In genomic region chr5:115565403-115565802, GRCm38 (mm10) we compare ENCODE assay signal across 8 mouse cellular contexts. TPM values are rescaled to one million over a fixed set of nuclear protein-coding genes. Genes with fewer than 3 reads are reported as not detected.
DNase-seq lines count a peak whose midpoint lies in the region; ATAC-seq and TF ChIP-seq lines count a peak whose summit lies in the region.

No protein-coding gene starts in this region.

- H3K36me3 ChIP-seq in hindbrain, embryonic 12.5 days = peaks cover 27% of the 10 kb centered on the region
- H3K36me3 ChIP-seq in midbrain, embryonic 13.5 days = peaks cover 43% of the 10 kb centered on the region

- peak overlapping the region; percentile 94 for H3K9ac ChIP-seq in hindbrain, embryonic 12.5 days
- peak overlapping the region; percentile 96 for H3K9ac ChIP-seq in midbrain, embryonic 13.5 days (replicated peaks)

- no peaks in the 10 kb centered on the region for H3K27me3 ChIP-seq in hindbrain, embryonic 12.5 days
- no peaks in the 10 kb centered on the region for H3K27me3 ChIP-seq in midbrain, embryonic 13.5 days

- H3K4me1 ChIP-seq in bone marrow macrophage, adult 2 months (ENCODE audit: control insufficient read depth, insufficient read depth, low read length) = peaks cover 17% of the 10 kb centered on the region
- H3K4me1 ChIP-seq in hindbrain, embryonic 12.5 days = peaks cover 26% of the 10 kb centered on the region
- peaks cover 47% of the 10 kb centered on the region for H3K4me1 ChIP-seq in midbrain, embryonic 13.5 days (replicated peaks)

- peak; percentile 52 for ATAC-seq in hindbrain, embryonic 12.5 days (ENCODE audit: low FRiP score)
- peak; percentile 66 for ATAC-seq in midbrain, embryonic 13.5 days

- no peak for TF ChIP-seq POLR2A in bone marrow macrophage, adult 2 months (IDR thresholded peaks at IDR 0.05; ENCODE audit: borderline replicate concordance, low read depth, low read length)

- H3K4me2 ChIP-seq in hindbrain, embryonic 12.5 days (replicated peaks) = peak overlapping the region; percentile 81
- peak overlapping the region; percentile 86 for H3K4me2 ChIP-seq in midbrain, embryonic 13.5 days (replicated peaks)

- TF ChIP-seq CTCF in left cerebral cortex, adult 2 months (IDR thresholded peaks at IDR 0.05) = no peak
- no peak for TF ChIP-seq CTCF in bone marrow macrophage, adult 2 months (IDR thresholded peaks at IDR 0.05; ENCODE audit: low read depth, low read length)

- H3K4me3 ChIP-seq in left cerebral cortex, adult 2 months = peak overlapping the region; percentile 70
- peak overlapping the region; percentile 89 for H3K4me3 ChIP-seq in bone marrow macrophage, adult 2 months (ENCODE audit: insufficient read depth, low read length)
- H3K4me3 ChIP-seq in hindbrain, embryonic 12.5 days = peak overlapping the region; percentile 97
- peak overlapping the region; percentile 93 for H3K4me3 ChIP-seq in midbrain, embryonic 13.5 days (replicated peaks)

- under 1% methylated on average over 38 of the region's 46 CpGs for WGBS in hindbrain, embryonic 12.5 days
- WGBS in midbrain, embryonic 13.5 days = 0% methylated on average over 37 of the region's 46 CpGs

- H3K9me3 ChIP-seq in hindbrain, embryonic 12.5 days (replicated peaks) = no peaks in the 10 kb centered on the region
- no peaks in the 10 kb centered on the region for H3K9me3 ChIP-seq in midbrain, embryonic 13.5 days

- intact Hi-C loops in left cerebral cortex, adult 2 months (cut with DNase I) = no loop called here
- intact Hi-C loops in left cerebral cortex, postnatal 4 days (cut with DNase I) = no loop called here

- no peak for DNase-seq in left cerebral cortex, adult 2 months (ENCODE audit: extremely low spot score in 1 of 2, low spot score in 2 of 2)
- DNase-seq in left cerebral cortex, postnatal 4 days = no peak
- no peak for DNase-seq in yolk sac, embryonic 10.5 days (ENCODE audit: low spot score)
- DNase-seq in layer of hippocampus, adult 11-12 months (ENCODE audit: low spot score) = no peak
- no peak for DNase-seq in gastrocnemius, adult 18-20 months (ENCODE audit: low spot score)

- peak overlapping the region; percentile 60 for H3K27ac ChIP-seq in left cerebral cortex, adult 2 months
- peak overlapping the region; percentile 15; the same call in 1 of the 2 replicates for H3K27ac ChIP-seq in bone marrow macrophage, adult 2 months (ENCODE audit: insufficient read depth, low read depth, low read length)
- H3K27ac ChIP-seq in hindbrain, embryonic 12.5 days = peak overlapping the region; percentile 79
- H3K27ac ChIP-seq in midbrain, embryonic 13.5 days = peak overlapping the region; percentile 68

RNA-seq across cellular contexts. Expression of gene Gcn1l1, which starts 0.3 kb away (rescaled TPM):
- 10 to 100 TPM; 70.7 to 73.2 TPM for total RNA-seq in left cerebral cortex, adult 2 months (2021)
- total RNA-seq in left cerebral cortex, postnatal 4 days (2021) = 10 to 100 TPM; 85.8 to 87.0 TPM
- 20.3 and 21.0 TPM in 2 replicates for polyA plus RNA-seq in bone marrow macrophage, adult 2 months (2012; ENCODE audit: insufficient read depth, insufficient read length, missing spikeins)
- 57.6 and 62.5 TPM in 2 replicates for polyA plus RNA-seq in hindbrain, embryonic 12.5 days (2016; fragmentation: Nextera tagmentation; extraction: Ambion mirVana)
- polyA plus RNA-seq in midbrain, embryonic 13.5 days (2015; fragmentation: Nextera tagmentation; extraction: Ambion mirVana) = 48.6 and 49.1 TPM in 2 replicates
- total RNA-seq in gastrocnemius, adult 18-20 months (2021) = 10 to 100 TPM; 27.9 to 31.1 TPM

RNA-seq across cellular contexts. Expression of gene Rplp0, which starts 6.1 kb away (rescaled TPM):
- total RNA-seq in left cerebral cortex, adult 2 months (2021) = 100 to 1,000 TPM; 183 to 187 TPM
- 100 to 1,000 TPM; 657 to 680 TPM for total RNA-seq in left cerebral cortex, postnatal 4 days (2021)
- polyA plus RNA-seq in bone marrow macrophage, adult 2 months (2012; ENCODE audit: insufficient read depth, insufficient read length, missing spikeins) = 1,563 and 1,614 TPM in 2 replicates
- 819 and 900 TPM in 2 replicates for polyA plus RNA-seq in hindbrain, embryonic 12.5 days (2016; fragmentation: Nextera tagmentation; extraction: Ambion mirVana)
- 905 and 914 TPM in 2 replicates for polyA plus RNA-seq in midbrain, embryonic 13.5 days (2015; fragmentation: Nextera tagmentation; extraction: Ambion mirVana)
- 100 to 1,000 TPM; 617 to 621 TPM for total RNA-seq in gastrocnemius, adult 18-20 months (2021)

RNA-seq across cellular contexts. Expression of gene Pxn, which starts 58.9 kb away (rescaled TPM):
- 10 to 100 TPM; 22.8 to 25.7 TPM for total RNA-seq in left cerebral cortex, adult 2 months (2021)
- 10 to 100 TPM; 23.9 to 24.7 TPM for total RNA-seq in left cerebral cortex, postnatal 4 days (2021)
- 109 and 121 TPM in 2 replicates for polyA plus RNA-seq in bone marrow macrophage, adult 2 months (2012; ENCODE audit: insufficient read depth, insufficient read length, missing spikeins)
- polyA plus RNA-seq in hindbrain, embryonic 12.5 days (2016; fragmentation: Nextera tagmentation; extraction: Ambion mirVana) = 34.0 and 39.2 TPM in 2 replicates
- 16.2 and 18.3 TPM in 2 replicates for polyA plus RNA-seq in midbrain, embryonic 13.5 days (2015; fragmentation: Nextera tagmentation; extraction: Ambion mirVana)
- total RNA-seq in gastrocnemius, adult 18-20 months (2021) = 10 to 100 TPM; 87.2 to 94.2 TPM

Comparison
In these comparisons a context has a peak if more than half of its experiments do, and no peak if none do; other contexts are left out.
1. H3K27ac ChIP-seq: peak in every context shown above with its lines; median percentile 79 in hindbrain, embryonic 12.5 days; 68 in midbrain, embryonic 13.5 days; 60 in left cerebral cortex, adult 2 months; 15 in bone marrow macrophage, adult 2 months.